Mouse (Mus musculus) left cerebral cortex, adult 6 months (tissue): Measurements from ENCODE around the gene B4galt1. TPM values are rescaled to one million over a fixed set of nuclear protein-coding genes. Genes with fewer than 3 reads are reported as not detected.

ENCODE experiments used
- long read RNA-seq, 2 experiments: library from polyadenylated mRNA; unstranded; transcript quantifications; one replicate each; pipeline ENCODE4 v2.0.0; 2019 to 2020
- polyA plus RNA-seq: library from polyadenylated mRNA; unstranded; fragments of <200 nt; fragmentation: Nextera tagmentation; gene quantifications from 2 replicates; pipeline ENCODE4 v1.2.3, GENCODE M21; 2021

Gene B4galt1
- 4.4 and 4.6 TPM in 2 replicates for polyA plus RNA-seq
- long read RNA-seq, experiment 1, partial matches to known transcripts = 0 of 5 reads
- long read RNA-seq, experiment 1, other reads (novel, unspliced or antisense) = 1 of 5 reads
- long read RNA-seq, experiment 2, partial matches to known transcripts = 0 of 6 reads
- long read RNA-seq, experiment 2, other reads (novel, unspliced or antisense) = 6 of 6 reads

GRCm38 (mm10) chr4:40853565-40854386, at the start of gene B4galt1:
Gene B4galt1 (minus strand): TSS chr4:40854005.

GRCm38 (mm10) chr4:40757780-40758420, 95.9 kb downstream of the B4galt1 start, which contains the start of gene Smu1:
Gene Smu1 (minus strand): TSS chr4:40757923.

Other genes starting within 250 kb of the B4galt1 start
- 23.6 and 30.3 TPM in 2 replicates for gene Aptx, start 150.8 kb downstream of the B4galt1 start, polyA plus RNA-seq
- gene Dnaja1, start 131.9 kb downstream of the B4galt1 start, polyA plus RNA-seq = 488 and 536 TPM in 2 replicates
- gene Smu1, start 96.1 kb downstream of the B4galt1 start, polyA plus RNA-seq = 75.2 and 101 TPM in 2 replicates
- gene Spink4, start 66.0 kb upstream of the B4galt1 start, polyA plus RNA-seq = not detected in 2 replicates
- gene Bag1, start 94.3 kb upstream of the B4galt1 start, polyA plus RNA-seq = 36.0 and 208 TPM in 2 replicates
- gene Chmp5, start 94.4 kb upstream of the B4galt1 start, polyA plus RNA-seq = 154 and 188 TPM in 2 replicates
- 22.9 and 30.1 TPM in 2 replicates for gene Nfx1, start 116.9 kb upstream of the B4galt1 start, polyA plus RNA-seq
- not detected in 2 replicates for gene Aqp7, start 194.1 kb upstream of the B4galt1 start, polyA plus RNA-seq
- not detected in 2 replicates for gene Aqp3, start 244.2 kb upstream of the B4galt1 start, polyA plus RNA-seq